Mouse (Mus musculus) MN1 (cell line): ENCODE measurements around the gene Hoxa11.
A peak's percentile ranks its signal among the peaks of the same experiment; 100 is the strongest.

ENCODE experiments used
- DNase-seq: peaks from one replicate; pipeline ENCODE4 v3.0.0-alpha.2; 2016; ENCODE audit warnings: low spot score

Gene Hoxa11

DNA sequence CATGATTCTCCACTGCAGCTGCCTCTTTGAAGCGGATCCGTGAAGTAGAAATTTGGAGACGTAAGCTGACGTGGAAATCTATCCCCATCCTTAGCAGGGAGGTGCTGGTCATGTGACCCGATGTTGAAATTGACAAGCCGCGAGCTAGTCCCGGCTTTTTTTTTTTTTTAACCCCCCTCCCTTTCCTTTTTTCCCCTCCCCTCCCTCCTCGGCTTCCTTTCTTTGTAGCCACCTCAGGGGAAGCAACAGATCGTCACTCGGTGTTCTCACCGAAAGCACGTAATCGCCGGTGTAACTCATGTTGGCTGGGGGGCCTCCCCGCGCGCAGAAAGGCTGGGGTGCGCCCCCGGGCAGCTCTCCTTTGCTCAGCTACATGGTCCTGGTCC is at the start of gene Hoxa11:
Gene Hoxa11, minus strand, starts transcription at position 54 of the 386 bp plus-strand sequence.
- no peak for DNase-seq

DNA sequence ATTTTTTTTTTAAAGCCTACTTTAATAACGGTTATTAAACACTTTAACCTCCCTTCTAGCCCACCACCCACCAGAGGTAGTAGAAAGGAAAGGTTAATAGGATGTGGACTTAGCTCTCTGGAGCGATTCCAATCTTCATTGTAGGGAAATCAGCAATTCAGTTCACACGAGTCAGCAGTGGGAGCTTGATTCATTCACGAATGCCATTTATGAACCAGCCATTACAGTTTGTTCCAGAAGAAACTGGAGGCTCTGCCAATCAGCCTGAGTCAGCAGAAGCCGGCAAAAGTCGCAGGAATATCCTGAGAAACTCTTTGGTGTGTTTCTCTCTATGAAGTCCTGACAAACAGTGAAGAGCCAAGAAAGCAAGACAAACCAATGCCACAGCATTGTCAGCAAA is 49.0 kb upstream of the Hoxa11 start:
- DNase-seq: no peak

DNA sequence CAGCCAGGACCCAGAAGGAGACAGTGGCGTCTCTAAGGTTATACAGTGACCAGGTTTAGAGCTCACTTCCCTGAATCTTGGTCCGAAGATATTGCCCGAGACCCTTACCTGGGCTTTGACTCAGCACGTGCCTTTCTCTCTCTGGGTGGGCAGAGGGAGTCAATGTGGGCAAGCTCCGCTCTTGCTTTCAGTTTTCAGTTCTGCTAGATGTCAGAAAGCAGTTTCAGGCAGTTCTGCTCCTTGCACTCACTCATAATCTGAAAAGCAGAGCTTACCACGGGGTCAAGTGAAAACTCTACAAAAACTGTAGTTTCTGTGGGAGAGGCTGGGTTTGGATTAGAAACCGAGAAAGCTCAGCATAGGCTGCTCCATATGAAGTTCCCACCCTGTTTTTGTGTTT is 46.7 kb upstream of the Hoxa11 start:
- DNase-seq: no peak

DNA sequence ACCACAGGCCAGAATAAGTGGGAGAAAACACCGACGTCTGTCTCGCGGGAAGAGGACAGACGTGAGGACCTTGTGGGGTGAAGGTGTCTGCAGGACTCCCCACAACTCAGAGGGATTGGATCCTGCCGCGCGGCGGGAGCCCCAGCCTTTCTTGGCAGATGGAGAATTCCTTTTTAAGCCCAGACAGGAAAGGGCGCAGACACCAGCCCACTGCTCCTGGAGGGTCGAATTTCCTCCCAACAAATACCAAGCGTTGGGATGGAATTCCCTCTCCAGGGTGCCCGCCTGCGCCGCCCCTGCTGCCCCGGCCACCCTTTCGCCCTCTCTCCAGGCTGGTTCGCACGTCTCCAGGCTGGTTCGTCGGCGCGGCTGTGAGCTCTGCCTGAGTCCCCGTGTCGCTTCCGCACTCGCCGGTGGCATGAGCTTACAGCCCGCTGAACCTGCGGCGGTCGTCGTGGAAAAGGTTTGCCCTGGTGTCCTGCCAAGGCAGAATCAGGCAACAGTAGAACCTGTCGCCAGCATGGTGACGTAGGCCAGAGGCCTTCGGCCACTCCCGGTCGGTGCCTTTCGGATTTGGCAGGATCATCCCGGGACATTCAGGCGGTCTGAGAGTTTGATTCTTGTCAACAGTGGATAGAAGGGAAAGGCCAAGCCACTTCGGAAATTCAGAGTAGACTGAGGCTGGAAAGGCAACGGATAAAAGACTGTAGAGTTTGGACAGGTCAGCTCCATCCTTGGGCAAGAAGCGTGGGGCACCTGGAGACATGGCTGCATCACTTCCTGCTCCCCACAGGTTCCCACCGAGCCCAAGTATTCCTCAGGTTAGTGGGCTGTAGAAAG is 45.6 kb upstream of the Hoxa11 start:
- DNase-seq: no peak

DNA sequence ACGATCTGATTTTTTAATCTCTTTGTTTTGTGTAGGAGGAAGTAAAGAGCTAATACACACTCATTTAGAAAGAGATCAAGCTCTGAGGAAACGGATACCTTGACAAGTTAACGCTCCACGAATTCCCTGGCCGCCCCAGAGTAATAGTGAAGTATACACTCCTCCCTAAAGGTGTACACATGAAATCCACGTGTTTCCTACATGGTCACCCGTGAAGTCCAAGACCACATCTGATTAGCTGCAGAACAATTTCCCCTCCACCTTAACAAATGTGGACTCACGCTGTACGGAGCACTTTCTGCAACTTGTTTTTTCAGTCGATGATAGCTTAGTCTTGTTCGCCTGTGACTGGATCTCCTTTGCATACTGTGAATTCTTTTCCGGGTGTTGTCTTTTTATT is 44.6 kb upstream of the Hoxa11 start:
- DNase-seq: no peak

DNA sequence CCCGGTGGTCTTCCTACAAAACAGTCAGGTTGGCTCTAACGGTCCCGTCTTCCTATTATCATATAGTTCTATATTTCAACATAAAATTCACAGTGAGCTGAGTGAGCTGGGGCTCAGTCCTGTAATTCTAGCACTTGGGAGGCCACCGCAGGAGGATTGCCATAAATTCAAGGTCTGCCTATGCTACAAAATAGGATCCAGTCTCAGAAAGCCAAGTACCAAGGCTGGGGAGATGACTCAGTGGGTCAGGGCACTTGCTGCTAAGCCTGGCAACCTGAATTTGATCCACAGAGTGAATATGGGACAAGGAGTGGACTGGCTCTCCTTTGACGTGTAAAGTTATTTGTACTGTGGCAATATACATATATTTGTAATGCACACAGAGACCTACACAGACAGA is 38.3 kb upstream of the Hoxa11 start:
- DNase-seq: no peak

DNA sequence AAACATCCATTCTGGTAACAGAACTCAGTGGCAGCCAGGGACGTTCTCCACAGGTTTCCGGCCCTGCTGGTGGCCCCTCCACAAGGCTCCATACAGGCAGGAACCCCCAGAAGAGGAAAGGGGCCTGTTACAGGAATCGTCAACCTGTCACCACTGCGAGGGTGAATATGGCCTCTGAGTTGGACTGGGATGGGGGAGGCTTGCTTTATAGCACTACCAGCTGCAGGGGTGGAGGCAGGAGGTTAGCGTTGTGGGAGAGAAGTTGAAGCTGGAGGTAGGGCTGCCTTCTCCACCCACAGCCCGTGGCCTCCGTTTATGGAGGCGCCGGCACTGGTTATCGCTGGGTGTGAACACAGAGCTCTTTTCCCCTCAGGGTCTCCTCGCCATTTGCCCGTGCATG is 35.5 kb upstream of the Hoxa11 start:
- DNase-seq: no peak

DNA sequence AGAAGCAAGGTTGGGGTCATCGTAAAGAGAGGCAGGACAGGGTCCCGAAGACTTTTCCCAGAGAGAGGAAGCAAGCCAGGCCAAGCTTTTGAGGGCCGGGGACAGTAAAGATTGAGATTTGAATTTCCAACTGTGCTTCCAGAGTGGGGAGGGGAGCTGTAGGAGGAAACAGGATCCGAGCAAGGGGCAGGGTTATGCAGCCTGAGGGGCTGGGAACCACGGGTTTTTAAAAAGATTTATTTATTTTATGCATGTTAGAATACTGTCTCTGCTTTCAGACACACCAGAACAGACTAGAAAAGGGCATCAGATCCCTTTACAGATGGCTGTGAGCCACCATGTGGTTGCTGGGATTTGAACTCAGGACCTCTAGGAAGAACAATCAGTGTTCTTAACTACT is 31.3 kb upstream of the Hoxa11 start:
- no peak for DNase-seq

DNA sequence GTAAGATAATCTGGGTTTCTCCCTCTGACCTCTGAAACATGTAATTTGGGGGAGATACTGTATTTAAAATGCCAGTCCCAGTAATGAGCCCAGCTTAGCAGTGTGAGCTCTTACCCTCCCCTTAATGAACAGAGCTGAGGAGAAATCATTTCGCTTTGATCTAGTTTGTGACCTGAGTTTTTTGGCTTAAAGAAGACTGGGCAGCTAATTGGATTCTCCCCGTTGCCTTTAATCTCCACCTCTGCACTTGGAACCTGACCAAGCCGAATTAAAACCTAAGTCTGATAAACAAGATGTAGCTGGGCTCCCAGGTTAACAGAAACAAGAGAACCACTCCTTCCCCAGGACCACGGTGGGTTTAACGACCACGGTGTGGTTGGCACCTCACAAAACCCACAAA is 30.8 kb upstream of the Hoxa11 start:
- DNase-seq: no peak

DNA sequence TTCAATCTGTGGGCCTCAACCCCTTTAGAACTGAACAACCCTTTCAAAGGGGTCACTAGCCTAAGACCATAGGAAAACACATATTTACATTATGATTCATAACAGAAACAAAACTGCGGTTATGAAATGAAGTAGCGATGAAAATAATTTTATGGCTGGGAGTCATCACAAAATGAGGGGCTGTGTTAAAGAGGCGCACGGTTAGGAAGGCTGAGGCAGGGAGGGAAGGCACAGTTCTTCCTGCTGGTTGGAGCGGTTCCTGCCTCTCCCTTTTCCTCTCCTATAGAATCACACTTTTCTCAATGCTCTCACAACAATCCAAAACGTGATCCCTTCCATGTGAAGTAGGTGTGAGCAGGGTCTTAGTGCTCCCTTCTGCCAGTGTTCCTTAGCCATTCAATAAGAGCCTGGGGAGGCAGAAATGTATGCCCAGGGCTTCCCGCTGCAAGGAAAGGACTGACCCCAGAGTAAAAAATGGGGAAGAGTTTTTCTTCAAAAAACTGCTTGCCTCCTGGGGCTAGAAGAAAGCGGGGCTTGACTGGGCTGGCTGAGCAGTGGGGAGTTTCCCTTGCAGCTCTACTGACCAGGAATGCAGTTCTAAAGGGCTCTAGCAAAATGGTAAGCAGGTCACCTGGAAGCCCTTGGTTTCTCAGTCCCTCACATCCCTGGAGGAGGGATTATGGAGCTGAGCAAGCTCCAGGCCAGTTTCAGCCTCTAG is 30.1 kb upstream of the Hoxa11 start:
- DNase-seq: no peak

DNA sequence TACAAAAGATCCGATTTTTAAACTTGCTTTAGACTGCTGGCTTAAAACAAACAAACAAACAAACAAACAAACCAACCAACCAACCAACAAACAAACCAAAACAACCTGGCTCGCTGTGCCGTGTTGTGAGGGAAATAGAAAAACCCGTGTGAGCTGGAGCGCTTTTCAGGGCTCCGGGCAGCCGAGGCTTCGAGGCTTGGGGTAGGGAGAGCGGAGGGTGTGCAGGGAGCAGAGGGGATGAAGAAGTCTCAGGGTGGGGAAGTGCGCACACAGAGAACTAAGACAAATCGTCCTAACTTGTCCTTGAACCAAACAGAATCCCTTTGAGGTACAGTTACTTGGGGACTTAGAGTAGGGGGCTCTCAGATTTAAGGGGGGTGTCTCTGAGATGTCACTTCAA is 29.0 kb upstream of the Hoxa11 start:
- DNase-seq: no peak

DNA sequence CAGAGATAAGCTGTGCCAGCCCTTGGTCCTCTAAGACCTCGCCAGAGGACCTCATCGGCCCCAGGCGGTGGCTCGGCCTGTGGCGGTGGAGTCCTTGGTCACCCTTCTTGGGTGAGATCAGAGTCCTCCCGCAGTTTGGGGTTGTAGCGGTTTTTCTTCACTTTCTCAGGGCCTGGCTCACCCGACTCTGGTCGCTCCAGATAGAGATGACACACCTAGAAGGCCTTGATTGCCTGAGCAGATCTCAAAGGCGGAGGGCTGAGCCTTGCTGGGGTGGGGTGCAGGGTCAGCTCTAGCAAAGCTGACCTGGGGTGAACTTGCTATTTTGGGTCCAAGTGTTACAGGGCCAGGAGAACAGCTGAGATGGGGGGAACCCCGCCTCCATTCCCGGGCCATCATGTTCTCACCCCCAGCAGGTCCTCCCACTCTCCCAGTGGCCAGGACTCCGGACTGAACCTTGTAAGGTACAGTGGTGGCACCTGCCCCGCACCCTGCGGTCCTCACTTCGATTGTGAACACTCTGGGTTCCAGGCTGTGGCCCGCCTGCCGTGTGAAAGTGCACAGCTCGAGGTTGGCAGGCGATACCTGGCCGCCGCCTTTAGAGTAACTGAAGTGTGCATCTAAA is 28.2 kb upstream of the Hoxa11 start:
- no peak for DNase-seq

DNA sequence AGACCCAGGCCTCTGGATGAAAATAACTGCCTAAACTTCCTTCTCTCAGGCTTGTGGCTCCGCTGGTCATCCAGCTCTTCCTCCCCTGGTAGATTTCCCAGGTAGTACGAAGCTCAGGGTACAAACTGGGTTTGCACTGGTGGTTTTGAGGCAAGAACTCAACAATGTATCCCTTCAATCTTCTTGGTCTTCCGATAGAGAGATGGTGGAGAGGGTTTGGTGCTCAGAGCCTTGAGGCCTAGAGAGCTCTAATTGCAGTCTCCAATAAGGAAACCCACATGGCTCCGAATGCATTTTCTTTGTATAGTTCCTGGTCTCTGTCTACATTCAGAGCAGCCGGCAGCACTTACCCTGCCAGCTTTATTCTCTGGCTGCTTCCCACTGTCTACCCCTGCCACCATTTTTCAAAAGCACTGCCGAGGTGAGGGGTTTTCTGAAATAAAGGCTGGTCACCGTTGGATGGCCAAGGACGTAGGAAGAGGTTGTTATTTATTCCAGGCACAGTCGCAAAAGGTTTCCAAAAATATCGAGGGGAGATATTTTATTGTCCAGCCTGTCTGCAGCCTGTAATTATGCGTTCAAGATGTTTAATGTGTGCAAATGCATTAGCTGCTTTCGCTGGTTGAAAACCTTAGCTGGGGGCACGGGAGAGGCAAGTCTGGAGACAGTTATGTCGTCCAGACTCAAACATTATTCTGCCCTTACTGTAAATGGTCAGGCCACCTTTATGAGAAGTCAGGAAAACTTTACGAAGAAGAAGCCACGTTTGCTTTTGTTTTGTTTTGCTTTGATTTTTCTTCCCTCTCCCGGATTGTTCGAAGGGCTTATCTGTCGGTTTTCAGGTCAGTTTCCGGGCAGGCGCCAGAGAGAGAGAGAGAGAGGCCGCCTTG is 27.4 kb upstream of the Hoxa11 start:
- DNase-seq: no peak

DNA sequence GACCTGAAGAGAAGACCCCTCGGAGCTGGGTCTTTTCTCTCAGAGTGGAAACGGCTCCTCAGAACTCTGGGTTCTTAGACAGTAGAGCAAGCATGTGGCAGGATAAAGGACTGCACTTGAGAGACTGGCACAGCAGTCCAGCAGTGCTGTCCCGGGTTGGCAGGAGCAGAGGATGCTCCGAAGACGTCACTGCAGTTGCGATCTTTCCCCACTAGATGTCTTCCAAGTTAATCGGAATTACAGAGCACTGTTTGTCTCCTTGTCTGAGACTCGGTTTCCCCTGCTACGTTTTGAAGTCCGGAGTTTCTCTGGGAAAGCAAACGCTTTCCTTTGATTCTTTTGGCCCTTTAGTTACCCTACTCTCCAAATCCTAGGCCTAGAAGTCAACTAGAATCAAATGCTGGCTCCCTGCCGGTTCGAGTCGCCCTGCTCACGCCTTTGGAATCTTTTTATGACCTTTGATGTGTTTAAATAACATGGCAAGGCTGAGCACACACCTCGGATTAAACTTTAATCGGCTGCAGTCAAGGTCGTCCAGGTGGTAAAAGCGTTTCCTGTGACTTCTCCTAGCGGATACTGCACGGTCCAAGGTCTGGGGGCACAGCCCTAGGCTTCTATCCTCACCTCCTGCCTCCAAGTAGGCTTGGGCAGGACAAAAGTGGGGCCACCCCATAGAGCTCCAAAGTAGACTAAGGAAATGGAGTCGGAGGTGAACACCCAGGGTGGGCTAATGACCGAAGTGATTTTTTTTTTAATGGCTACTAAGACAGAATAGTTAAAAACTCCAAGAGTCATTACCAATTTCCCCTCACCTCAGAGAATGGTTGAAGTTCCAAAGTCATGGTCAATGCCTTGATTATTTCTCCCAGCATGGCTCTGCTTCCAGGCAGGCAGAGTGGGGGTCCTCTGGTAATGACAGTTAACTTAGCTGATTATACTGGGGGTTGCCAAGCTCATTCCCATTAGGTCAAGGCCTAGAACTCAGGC is 25.2 kb upstream of the Hoxa11 start:
- peak; percentile 37 for DNase-seq

DNA sequence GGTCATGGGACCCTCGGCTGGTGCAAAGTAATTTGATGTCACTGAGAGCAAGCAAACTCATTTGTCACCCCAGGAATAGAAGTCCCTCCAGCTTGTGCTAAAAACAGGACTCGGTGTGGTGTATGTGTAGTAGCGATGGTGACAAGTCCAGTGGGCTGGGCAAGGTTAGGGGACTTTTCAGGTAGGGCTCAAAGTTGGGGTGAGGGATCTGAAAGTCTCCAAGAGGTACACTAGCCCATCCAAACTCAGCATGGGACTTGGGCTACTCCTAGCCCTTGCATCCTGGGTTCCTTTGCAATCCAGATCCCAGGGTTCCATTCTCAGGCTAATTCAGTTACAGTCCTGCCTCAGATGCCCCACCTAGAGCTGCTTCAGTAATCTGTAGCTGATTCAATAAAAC is 23.1 kb upstream of the Hoxa11 start:
- no peak for DNase-seq

DNA sequence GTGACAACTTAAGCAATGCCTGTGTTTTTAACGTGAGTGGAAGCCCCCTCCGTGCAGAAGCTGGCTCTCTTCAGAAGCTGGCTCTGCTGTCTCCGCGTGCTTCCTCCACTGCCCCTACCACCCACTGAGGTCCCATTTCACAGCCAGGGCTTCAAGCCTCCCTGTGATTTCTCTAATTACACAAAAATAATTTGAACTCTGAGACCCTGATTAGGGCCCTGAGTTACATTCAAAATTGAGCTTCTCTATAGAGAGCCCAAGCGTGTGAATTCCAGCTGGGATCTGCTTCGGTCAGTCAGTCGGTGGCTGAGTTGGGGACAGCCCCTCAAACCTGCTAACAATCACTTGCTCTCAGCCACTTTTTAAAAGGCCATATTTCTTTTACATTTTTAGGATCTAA is 22.7 kb upstream of the Hoxa11 start:
- DNase-seq: no peak

DNA sequence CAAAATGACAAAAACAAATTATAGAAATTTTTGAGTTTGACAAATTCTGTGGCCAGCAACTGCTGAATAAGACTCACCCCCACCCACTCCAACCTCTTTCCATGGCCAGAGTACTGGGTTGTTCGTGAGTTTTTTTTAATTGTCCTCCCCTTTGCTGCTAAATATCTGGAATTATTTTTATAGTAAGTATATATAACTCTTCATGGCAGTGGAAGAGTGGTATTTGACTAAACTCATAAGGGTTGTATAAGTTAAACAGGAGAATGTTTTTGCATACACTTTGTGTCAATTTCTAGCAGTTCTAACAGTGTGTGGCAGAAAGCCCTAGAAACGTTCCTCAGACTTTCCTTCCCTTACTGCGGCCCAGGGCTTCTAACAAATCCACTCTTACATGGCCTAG is 22.1 kb upstream of the Hoxa11 start:
- no peak for DNase-seq

DNA sequence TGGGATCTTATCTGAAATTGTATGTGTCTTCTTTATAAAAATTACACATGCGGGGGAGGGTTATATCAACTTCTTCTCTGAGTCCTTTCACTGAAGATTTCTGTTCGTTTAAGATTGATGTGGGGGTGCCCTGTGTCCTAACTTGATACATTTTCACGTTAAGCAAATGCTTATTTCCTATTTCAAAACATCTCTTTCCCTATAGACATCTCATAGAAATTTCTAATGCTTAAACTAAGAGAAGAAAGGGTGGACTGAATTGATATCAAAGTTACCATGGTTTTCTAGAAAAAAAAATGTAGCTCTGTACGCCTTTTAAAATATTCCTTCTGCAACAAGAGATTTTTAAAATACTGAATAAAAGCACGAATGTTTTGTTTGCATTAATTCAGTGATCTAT is 21.6 kb upstream of the Hoxa11 start:
- no peak for DNase-seq

DNA sequence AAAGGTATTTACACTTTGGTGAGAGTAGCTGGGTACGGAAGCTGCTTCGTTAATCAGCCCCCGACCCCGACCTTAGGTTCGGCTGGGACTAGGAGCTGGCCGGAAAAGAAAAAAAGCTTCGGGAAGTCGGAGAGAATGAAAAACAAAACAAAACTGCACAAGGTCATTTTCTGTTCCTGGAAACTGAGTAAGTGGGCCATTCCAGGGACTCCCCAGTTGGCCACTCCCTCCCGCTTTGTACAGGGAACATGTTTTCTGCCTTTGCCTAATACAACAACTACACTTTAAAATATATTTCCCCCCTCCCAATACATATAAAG is 21.0 kb upstream of the Hoxa11 start:
- no peak for DNase-seq

DNA sequence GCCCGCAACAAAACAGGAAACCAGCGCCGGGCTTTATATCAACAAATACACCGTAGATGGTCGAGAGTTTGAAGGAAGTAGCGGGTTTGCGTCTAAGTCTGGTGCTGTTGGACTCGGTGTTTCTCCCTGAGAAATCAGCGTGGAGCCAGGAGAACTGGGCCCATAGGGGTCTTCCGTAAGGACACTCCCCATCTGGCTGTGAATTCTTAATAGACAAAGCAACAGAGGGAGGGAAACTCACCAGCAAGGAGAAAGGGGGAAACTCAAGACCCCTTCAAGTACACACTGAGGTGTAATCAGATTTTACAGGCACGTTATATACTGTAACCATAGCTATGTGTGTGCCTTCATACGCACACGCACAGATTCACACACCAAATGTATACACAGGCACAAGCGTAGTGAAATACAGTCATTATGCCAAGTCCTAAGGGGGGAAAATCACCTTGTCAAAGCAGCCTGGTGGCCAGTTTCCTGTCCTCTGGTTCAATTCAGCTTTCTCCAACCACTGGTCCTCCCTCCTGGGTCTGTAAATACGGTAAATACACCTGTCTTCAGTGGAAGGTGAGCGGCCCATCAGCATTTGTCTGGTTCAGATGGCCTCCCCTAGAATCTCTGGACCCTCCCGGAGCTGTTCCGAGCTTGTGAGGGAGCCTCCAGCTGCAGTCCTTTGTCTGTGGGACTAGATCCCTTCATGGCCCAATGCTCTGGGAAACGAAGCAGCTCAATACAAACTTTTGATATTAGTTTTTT is 20.5 kb upstream of the Hoxa11 start:
- no peak for DNase-seq
